Mouse (Mus musculus): ENCODE results near the gene Adgrl3. TPM values are rescaled to one million over a fixed set of nuclear protein-coding genes. Genes with fewer than 3 reads are reported as not detected.

Adgrl3 gene
- polyA plus RNA-seq, 1 experiment, result 3.6 TPM

DNA sequence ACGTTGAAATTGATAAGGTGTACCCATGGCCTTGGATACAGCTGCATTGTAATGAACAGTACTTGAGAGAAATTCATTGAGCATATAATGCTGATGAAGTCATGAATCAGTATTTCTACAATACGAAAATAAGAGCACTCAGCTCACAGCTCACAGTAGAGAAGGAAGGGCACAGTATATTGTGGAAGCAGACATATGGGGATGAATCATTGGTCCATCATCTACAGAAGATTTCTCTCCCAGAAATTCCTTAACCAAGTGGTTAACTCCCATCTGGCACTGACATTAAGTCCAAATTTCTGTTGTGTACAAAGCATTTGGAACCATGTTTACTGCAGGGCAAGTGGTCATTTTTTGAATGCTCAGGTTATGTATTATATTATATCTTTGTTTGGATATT lies 35.3 kb downstream of the Adgrl3 start:
- H3K4me3 ChIP-seq (ENCODE audit: low read depth, low read length), result no peak overlapping the region
- no peak overlapping the region for H3K27ac ChIP-seq (ENCODE audit: insufficient read depth, low read depth, low read length)
- no peaks in the 10 kb centered on the region for H3K36me3 ChIP-seq (ENCODE audit: control insufficient read depth, insufficient read depth, low read length)
- 77% methylated on average over 2 of the region's 2 CpGs for WGBS
- TF ChIP-seq POLR2A (IDR thresholded peaks at IDR 0.05; ENCODE audit: low read depth, low read length) (no peak), CTCF (IDR thresholded peaks at IDR 0.05; ENCODE audit: extremely low read depth, insufficient read length, insufficient replicate concordance, low read depth, low read length) (no peak)
- no peaks in the 10 kb centered on the region for H3K27me3 ChIP-seq (ENCODE audit: control insufficient read depth, insufficient read depth, low read length)
- no peaks in the 10 kb centered on the region for H3K4me1 ChIP-seq (ENCODE audit: control insufficient read depth, insufficient read depth, insufficient read length, low read length)

DNA sequence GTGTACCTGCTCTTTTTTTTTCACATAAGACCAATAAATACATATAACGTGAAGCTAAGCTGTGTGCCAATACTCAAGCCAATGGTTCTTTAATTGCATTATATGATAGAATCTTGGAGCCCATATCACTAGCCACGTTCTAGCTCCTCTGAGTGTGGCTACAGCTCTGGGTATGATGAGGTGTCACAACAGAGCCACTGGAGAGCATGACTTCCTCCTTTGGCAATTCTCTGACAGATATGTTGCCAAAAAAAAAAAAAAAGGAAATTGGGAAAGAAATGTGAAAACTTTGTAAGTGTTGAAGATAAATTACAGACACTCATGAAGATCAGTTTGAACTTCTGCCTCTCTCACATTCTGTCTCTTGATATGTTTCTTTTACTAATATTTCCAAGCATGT lies 38.2 kb downstream of the Adgrl3 start:
- 62% methylated on average over 2 of the region's 2 CpGs for WGBS
- H3K27me3 ChIP-seq (ENCODE audit: control insufficient read depth, insufficient read depth, low read length), result no peaks in the 10 kb centered on the region
- H3K4me3 ChIP-seq (ENCODE audit: low read depth, low read length), result no peak overlapping the region
- TF ChIP-seq CTCF (IDR thresholded peaks at IDR 0.05; ENCODE audit: extremely low read depth, insufficient read length, insufficient replicate concordance, low read depth, low read length), result no peak
- TF ChIP-seq POLR2A (IDR thresholded peaks at IDR 0.05; ENCODE audit: low read depth, low read length), result no peak
- H3K36me3 ChIP-seq (ENCODE audit: control insufficient read depth, insufficient read depth, low read length), result no peaks in the 10 kb centered on the region
- no peaks in the 10 kb centered on the region for H3K4me1 ChIP-seq (ENCODE audit: control insufficient read depth, insufficient read depth, insufficient read length, low read length)
- no peak overlapping the region for H3K27ac ChIP-seq (ENCODE audit: insufficient read depth, low read depth, low read length)

DNA sequence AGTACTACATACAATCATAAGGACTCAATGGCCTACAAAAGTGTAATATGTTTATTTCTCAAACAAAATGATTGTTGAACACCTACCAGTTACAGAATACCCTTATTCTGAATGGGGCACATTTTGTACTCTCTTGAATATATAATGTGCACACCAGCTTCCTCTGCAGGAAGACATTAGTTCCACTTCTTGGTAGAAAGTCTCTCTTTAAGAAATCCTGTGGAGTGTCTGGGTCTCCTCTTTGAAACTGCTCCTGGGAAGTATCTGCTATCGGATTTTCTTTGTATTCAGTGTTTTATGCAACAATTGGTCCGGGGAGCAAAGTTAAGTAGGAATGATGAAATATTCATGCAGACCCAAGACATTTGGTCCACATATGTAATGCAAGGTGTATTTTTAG lies 41.0 kb downstream of the Adgrl3 start:
- Histone ChIP-seq H3K4me3 (ENCODE audit: low read depth, low read length) (no peak overlapping the region), H3K4me1 (ENCODE audit: control insufficient read depth, insufficient read depth, insufficient read length, low read length) (no peaks in the 10 kb centered on the region), H3K36me3 (ENCODE audit: control insufficient read depth, insufficient read depth, low read length) (no peaks in the 10 kb centered on the region), H3K27ac (ENCODE audit: insufficient read depth, low read depth, low read length) (no peak overlapping the region), H3K27me3 (ENCODE audit: control insufficient read depth, insufficient read depth, low read length) (no peaks in the 10 kb centered on the region)
- WGBS, result 69% methylated on average over 2 of the region's 2 CpGs
- TF ChIP-seq POLR2A (IDR thresholded peaks at IDR 0.05; ENCODE audit: low read depth, low read length), result no peak
- TF ChIP-seq CTCF (IDR thresholded peaks at IDR 0.05; ENCODE audit: extremely low read depth, insufficient read length, insufficient replicate concordance, low read depth, low read length), result no peak

DNA sequence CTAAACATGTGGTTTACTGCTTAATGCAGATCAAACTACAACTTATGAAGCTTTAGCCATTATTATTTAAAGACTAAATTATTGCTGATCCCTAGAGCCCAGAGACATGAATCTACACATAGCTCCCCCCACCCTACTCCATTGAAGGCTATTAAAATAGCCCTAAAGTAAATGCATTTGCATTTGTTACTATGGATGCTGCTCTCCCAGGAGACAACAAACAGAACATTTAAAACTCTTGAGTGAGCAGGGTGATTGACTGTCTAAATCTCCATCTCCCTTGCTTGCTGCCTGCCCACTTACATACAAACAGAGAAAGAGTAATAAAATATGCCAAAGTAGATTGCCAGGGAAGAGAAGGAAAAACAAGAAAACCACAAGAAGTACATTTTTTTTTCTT lies 41.4 kb downstream of the Adgrl3 start:
- Histone ChIP-seq H3K36me3 (ENCODE audit: control insufficient read depth, insufficient read depth, low read length) (no peaks in the 10 kb centered on the region), H3K27ac (ENCODE audit: insufficient read depth, low read depth, low read length) (no peak overlapping the region), H3K4me3 (ENCODE audit: low read depth, low read length) (no peak overlapping the region), H3K27me3 (ENCODE audit: control insufficient read depth, insufficient read depth, low read length) (no peaks in the 10 kb centered on the region), H3K4me1 (ENCODE audit: control insufficient read depth, insufficient read depth, insufficient read length, low read length) (no peaks in the 10 kb centered on the region)
- TF ChIP-seq CTCF (IDR thresholded peaks at IDR 0.05; ENCODE audit: extremely low read depth, insufficient read length, insufficient replicate concordance, low read depth, low read length), result no peak
- TF ChIP-seq POLR2A (IDR thresholded peaks at IDR 0.05; ENCODE audit: low read depth, low read length), result no peak

DNA sequence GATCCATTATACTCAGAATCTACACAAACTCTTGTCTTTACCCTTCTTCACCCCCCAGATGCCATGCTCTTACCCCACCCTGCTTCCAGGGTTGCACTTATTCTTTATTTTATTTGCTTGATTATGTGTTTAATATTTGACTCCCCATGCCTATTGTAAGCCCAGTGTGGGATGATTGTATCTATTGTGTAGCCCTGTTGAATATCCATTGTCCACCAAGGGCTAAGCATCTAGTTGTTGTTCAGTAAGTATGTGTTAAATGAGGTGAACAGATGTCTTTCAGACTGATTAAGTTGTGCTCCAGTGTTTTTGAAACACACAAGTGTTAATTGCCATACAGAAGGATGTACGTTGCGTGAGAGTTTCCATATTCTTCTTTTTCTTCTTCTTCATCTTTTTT lies 44.1 kb downstream of the Adgrl3 start:
- no peak for TF ChIP-seq CTCF (IDR thresholded peaks at IDR 0.05; ENCODE audit: extremely low read depth, insufficient read length, insufficient replicate concordance, low read depth, low read length)
- no peak for TF ChIP-seq POLR2A (IDR thresholded peaks at IDR 0.05; ENCODE audit: low read depth, low read length)
- Histone ChIP-seq H3K27ac (ENCODE audit: insufficient read depth, low read depth, low read length) (no peak overlapping the region), H3K27me3 (ENCODE audit: control insufficient read depth, insufficient read depth, low read length) (no peaks in the 10 kb centered on the region), H3K4me3 (ENCODE audit: low read depth, low read length) (no peak overlapping the region), H3K4me1 (ENCODE audit: control insufficient read depth, insufficient read depth, insufficient read length, low read length) (no peaks in the 10 kb centered on the region), H3K36me3 (ENCODE audit: control insufficient read depth, insufficient read depth, low read length) (no peaks in the 10 kb centered on the region)
- WGBS, result 93% methylated on average over 2 of the region's 2 CpGs

DNA sequence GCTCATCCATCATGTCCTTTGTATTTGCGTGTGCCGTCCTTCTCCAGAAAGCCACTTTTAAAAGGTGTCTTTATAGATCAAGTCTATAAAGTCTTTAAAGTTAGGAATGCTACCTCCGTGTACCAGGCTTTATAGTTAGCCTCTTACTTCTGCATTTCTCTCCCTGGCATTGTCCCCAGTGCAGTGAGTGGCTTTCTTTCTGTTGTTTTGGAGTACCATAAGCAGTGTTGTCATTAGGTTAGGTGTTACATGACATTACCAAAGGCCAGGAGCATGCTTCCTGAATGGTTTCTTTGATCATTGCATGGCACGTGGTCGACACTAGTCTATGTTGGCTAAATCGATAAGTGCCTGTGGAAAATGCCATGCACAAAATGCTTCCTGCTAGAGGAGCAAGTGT lies 48.2 kb downstream of the Adgrl3 start:
- no peaks in the 10 kb centered on the region for H3K36me3 ChIP-seq (ENCODE audit: control insufficient read depth, insufficient read depth, low read length)
- 72% methylated on average over 6 of the region's 6 CpGs for WGBS
- H3K27ac ChIP-seq (ENCODE audit: insufficient read depth, low read depth, low read length), result no peak overlapping the region
- H3K4me1 ChIP-seq (ENCODE audit: control insufficient read depth, insufficient read depth, insufficient read length, low read length), result no peaks in the 10 kb centered on the region
- no peaks in the 10 kb centered on the region for H3K27me3 ChIP-seq (ENCODE audit: control insufficient read depth, insufficient read depth, low read length)
- TF ChIP-seq POLR2A (IDR thresholded peaks at IDR 0.05; ENCODE audit: low read depth, low read length) (no peak), CTCF (IDR thresholded peaks at IDR 0.05; ENCODE audit: extremely low read depth, insufficient read length, insufficient replicate concordance, low read depth, low read length) (no peak)
- no peak overlapping the region for H3K4me3 ChIP-seq (ENCODE audit: low read depth, low read length)

DNA sequence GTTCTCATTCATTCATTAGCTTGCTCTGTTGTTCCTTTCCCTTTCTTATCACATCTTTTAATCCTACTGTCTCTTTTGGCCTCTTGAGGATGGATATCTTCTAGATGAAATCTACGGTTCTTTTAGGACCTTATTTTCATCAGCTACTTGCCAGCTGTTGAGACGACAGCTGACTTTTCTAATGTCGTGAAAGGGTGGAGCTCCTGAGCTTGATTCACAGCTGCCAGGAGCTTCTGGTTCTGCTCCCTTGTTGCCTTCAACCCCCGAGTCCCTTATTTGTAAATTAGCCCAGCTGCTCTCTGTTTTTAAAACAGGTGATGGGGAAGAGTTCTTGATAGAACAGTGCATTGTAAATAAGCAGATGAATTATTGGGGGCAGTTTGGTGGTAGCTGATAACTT lies 48.9 kb downstream of the Adgrl3 start:
- H3K4me1 ChIP-seq (ENCODE audit: control insufficient read depth, insufficient read depth, insufficient read length, low read length), result no peaks in the 10 kb centered on the region
- no peaks in the 10 kb centered on the region for H3K36me3 ChIP-seq (ENCODE audit: control insufficient read depth, insufficient read depth, low read length)
- no peaks in the 10 kb centered on the region for H3K27me3 ChIP-seq (ENCODE audit: control insufficient read depth, insufficient read depth, low read length)
- 51% methylated on average over 4 of the region's 4 CpGs for WGBS
- no peak overlapping the region for H3K4me3 ChIP-seq (ENCODE audit: low read depth, low read length)
- TF ChIP-seq POLR2A (IDR thresholded peaks at IDR 0.05; ENCODE audit: low read depth, low read length) (no peak), CTCF (IDR thresholded peaks at IDR 0.05; ENCODE audit: extremely low read depth, insufficient read length, insufficient replicate concordance, low read depth, low read length) (no peak)
- H3K27ac ChIP-seq (ENCODE audit: insufficient read depth, low read depth, low read length), result no peak overlapping the region

DNA sequence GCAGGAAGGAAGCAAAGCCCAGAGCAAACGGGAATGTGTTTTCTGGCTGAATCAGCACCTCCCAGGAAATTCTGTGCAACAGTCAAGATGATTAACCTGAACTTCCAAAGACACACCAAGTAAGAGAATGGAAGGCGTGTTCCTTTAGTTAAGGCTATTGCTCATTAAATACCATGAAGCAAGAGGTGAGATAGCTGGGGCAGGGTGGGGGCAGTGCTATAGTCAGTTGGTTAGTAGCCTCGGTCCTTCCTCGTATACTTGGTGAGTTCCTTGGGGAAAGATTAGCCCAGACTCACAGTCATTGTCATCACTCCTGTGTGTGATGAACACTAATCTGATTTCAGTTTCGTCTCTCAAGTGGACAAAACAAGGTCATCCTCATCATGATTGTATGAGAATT lies 53.0 kb downstream of the Adgrl3 start:
- TF ChIP-seq CTCF (IDR thresholded peaks at IDR 0.05; ENCODE audit: extremely low read depth, insufficient read length, insufficient replicate concordance, low read depth, low read length), result no peak
- no peak for TF ChIP-seq POLR2A (IDR thresholded peaks at IDR 0.05; ENCODE audit: low read depth, low read length)
- WGBS, result 50% methylated on average over 5 of the region's 5 CpGs

More for the DNA sequence above, 53.0 kb downstream of the Adgrl3 start:
- Histone ChIP-seq H3K4me1 (ENCODE audit: control insufficient read depth, insufficient read depth, insufficient read length, low read length) (no peaks in the 10 kb centered on the region), H3K27me3 (ENCODE audit: control insufficient read depth, insufficient read depth, low read length) (no peaks in the 10 kb centered on the region), H3K36me3 (ENCODE audit: control insufficient read depth, insufficient read depth, low read length) (no peaks in the 10 kb centered on the region), H3K27ac (ENCODE audit: insufficient read depth, low read depth, low read length) (no peak overlapping the region), H3K4me3 (ENCODE audit: low read depth, low read length) (no peak overlapping the region)

Data from small intestine, adult 2 months (tissue).